Mouse (Mus musculus): Measurements from ENCODE around the gene Zmiz2. TPM values are rescaled to one million over a fixed set of nuclear protein-coding genes. Genes with fewer than 3 reads are reported as not detected.
"Not testable (repeated sequence)": the region's sequence is repeated elsewhere in the genome, so short reads cannot be mapped to it uniquely, and the experiment has no call there.

Gene Zmiz2
- polyA plus RNA-seq, 1 experiment = 225 TPM

GRCm38 (mm10) chr11:6410050-6410602 lies 21.3 kb downstream of the Zmiz2 start:
- no peaks in the 10 kb centered on the region for H3K27me3 ChIP-seq (replicated peaks)
- H3K4me3 ChIP-seq (replicated peaks) = no peak overlapping the region
- peaks cover 76% of the 10 kb centered on the region for H3K4me1 ChIP-seq
- no peaks in the 10 kb centered on the region for H3K9me3 ChIP-seq
- peaks cover 21% of the 10 kb centered on the region for H3K36me3 ChIP-seq (replicated peaks; ENCODE audit: low read length)
- TF ChIP-seq FLI1 (IDR thresholded peaks at IDR 0.05; ENCODE audit: low read length) (no peak), GATA1 (IDR thresholded peaks at IDR 0.05; ENCODE audit: borderline replicate concordance, low read length) (no peak)

GRCm38 (mm10) chr11:6410755-6411154 lies 21.9 kb downstream of the Zmiz2 start:
- H3K4me1 ChIP-seq = peaks cover 73% of the 10 kb centered on the region
- H3K36me3 ChIP-seq (replicated peaks; ENCODE audit: low read length) = peaks cover 15% of the 10 kb centered on the region
- H3K27me3 ChIP-seq (replicated peaks); H3K9me3 ChIP-seq; H3K4me3 ChIP-seq (replicated peaks): not testable (repeated sequence)

GRCm38 (mm10) chr11:6411684-6412083 lies 22.8 kb downstream of the Zmiz2 start:
- TF ChIP-seq FLI1 (IDR thresholded peaks at IDR 0.05; ENCODE audit: low read length) = no peak
- no peak for TF ChIP-seq GATA1 (IDR thresholded peaks at IDR 0.05; ENCODE audit: borderline replicate concordance, low read length)
- H3K27me3 ChIP-seq (replicated peaks) = no peaks in the 10 kb centered on the region
- H3K4me1 ChIP-seq = peaks cover 64% of the 10 kb centered on the region
- peaks cover 6% of the 10 kb centered on the region for H3K36me3 ChIP-seq (replicated peaks; ENCODE audit: low read length)
- H3K9me3 ChIP-seq = no peaks in the 10 kb centered on the region
- no peak overlapping the region for H3K4me3 ChIP-seq (replicated peaks)

- Histone ChIP-seq H3K4me1 (peaks cover 58% of the 10 kb centered on the region), H3K36me3 (replicated peaks; ENCODE audit: low read length) (peaks cover 10% of the 10 kb centered on the region), H3K9me3 (no peaks in the 10 kb centered on the region), H3K4me3 (replicated peaks) (no peak overlapping the region), H3K27me3 (replicated peaks) (no peaks in the 10 kb centered on the region)
- TF ChIP-seq GATA1 (IDR thresholded peaks at IDR 0.05; ENCODE audit: borderline replicate concordance, low read length) (no peak), FLI1 (IDR thresholded peaks at IDR 0.05; ENCODE audit: low read length) (no peak)
Observed at GRCm38 (mm10) chr11:6413264-6413663, 24.4 kb downstream of the Zmiz2 start.

- Histone ChIP-seq H3K9me3 (no peaks in the 10 kb centered on the region), H3K27me3 (replicated peaks) (no peaks in the 10 kb centered on the region), H3K4me3 (replicated peaks) (peak within 1 kb of the TSS; percentile 98), H3K4me1 (peaks cover 57% of the 10 kb centered on the region), H3K36me3 (replicated peaks; ENCODE audit: low read length) (peaks cover 25% of the 10 kb centered on the region)
- no peak for TF ChIP-seq GATA1 (IDR thresholded peaks at IDR 0.05; ENCODE audit: borderline replicate concordance, low read length)
- no peak for TF ChIP-seq FLI1 (IDR thresholded peaks at IDR 0.05; ENCODE audit: low read length)
Observed at GRCm38 (mm10) chr11:6414751-6415550, 26.1 kb downstream of the Zmiz2 start, which contains the start of gene Ppia. Gene Ppia (plus strand): TSS chr11:6415443.

GRCm38 (mm10) chr11:6415551-6416404 lies 26.9 kb downstream of the Zmiz2 start:
- TF ChIP-seq FLI1 (IDR thresholded peaks at IDR 0.05; ENCODE audit: low read length) (no peak), GATA1 (IDR thresholded peaks at IDR 0.05; ENCODE audit: borderline replicate concordance, low read length) (no peak)
- Histone ChIP-seq H3K4me1 (peaks cover 52% of the 10 kb centered on the region), H3K36me3 (replicated peaks; ENCODE audit: low read length) (peaks cover 34% of the 10 kb centered on the region)

GRCm38 (mm10) chr11:6416405-6417034 lies 27.6 kb downstream of the Zmiz2 start:
- no peaks in the 10 kb centered on the region for H3K27me3 ChIP-seq (replicated peaks)
- H3K36me3 ChIP-seq (replicated peaks; ENCODE audit: low read length) = peaks cover 38% of the 10 kb centered on the region
- H3K9me3 ChIP-seq = no peaks in the 10 kb centered on the region
- peak overlapping the region; percentile 98 for H3K4me3 ChIP-seq (replicated peaks)
- TF ChIP-seq GATA1 (IDR thresholded peaks at IDR 0.05; ENCODE audit: borderline replicate concordance, low read length) (no peak), FLI1 (IDR thresholded peaks at IDR 0.05; ENCODE audit: low read length) (no peak)
- peaks cover 45% of the 10 kb centered on the region for H3K4me1 ChIP-seq

More at GRCm38 (mm10) chr11:6415551-6416404, 26.9 kb downstream of the Zmiz2 start:
- no peaks in the 10 kb centered on the region for H3K9me3 ChIP-seq
- H3K27me3 ChIP-seq (replicated peaks) = no peaks in the 10 kb centered on the region
- peak overlapping the region; percentile 98 for H3K4me3 ChIP-seq (replicated peaks)

- no peaks in the 10 kb centered on the region for H3K9me3 ChIP-seq
- TF ChIP-seq GATA1 (IDR thresholded peaks at IDR 0.05; ENCODE audit: borderline replicate concordance, low read length) (no peak), FLI1 (IDR thresholded peaks at IDR 0.05; ENCODE audit: low read length) (no peak)
- peaks cover 40% of the 10 kb centered on the region for H3K4me1 ChIP-seq
- peak overlapping the region; percentile 98 for H3K4me3 ChIP-seq (replicated peaks)
- no peaks in the 10 kb centered on the region for H3K27me3 ChIP-seq (replicated peaks)
- peaks cover 39% of the 10 kb centered on the region for H3K36me3 ChIP-seq (replicated peaks; ENCODE audit: low read length)
Observed at GRCm38 (mm10) chr11:6417069-6417468, 28.2 kb downstream of the Zmiz2 start.

- Histone ChIP-seq H3K36me3 (replicated peaks; ENCODE audit: low read length) (peaks cover 43% of the 10 kb centered on the region), H3K4me1 (peaks cover 39% of the 10 kb centered on the region), H3K9me3 (no peaks in the 10 kb centered on the region), H3K27me3 (replicated peaks) (no peaks in the 10 kb centered on the region), H3K4me3 (replicated peaks) (peak overlapping the region; percentile 98)
- TF ChIP-seq FLI1 (IDR thresholded peaks at IDR 0.05; ENCODE audit: low read length) (no peak), GATA1 (IDR thresholded peaks at IDR 0.05; ENCODE audit: borderline replicate concordance, low read length) (no peak)
Observed at GRCm38 (mm10) chr11:6417490-6417889, 28.6 kb downstream of the Zmiz2 start.

Data from megakaryocyte, embryonic 14.5 days (primary cell).